Mouse (Mus musculus): ENCODE results near the gene Tstd2.

The Tstd2 gene

GRCm38 (mm10) chr4:46080261-46080660 is 58.2 kb downstream of the Tstd2 start:
- no peak for DNase-seq

GRCm38 (mm10) chr4:46076892-46077291 is 61.6 kb downstream of the Tstd2 start:
- no peak for DNase-seq

- no peak for DNase-seq
Measured at GRCm38 (mm10) chr4:46075664-46076063, 62.8 kb downstream of the Tstd2 start.

- peak; percentile 35 for DNase-seq
Measured at GRCm38 (mm10) chr4:46073736-46074135, 64.8 kb downstream of the Tstd2 start.

GRCm38 (mm10) chr4:46072631-46073030 is 65.9 kb downstream of the Tstd2 start:
- DNase-seq, result no peak

- DNase-seq, result no peak
Measured at GRCm38 (mm10) chr4:46069851-46070482, 68.5 kb downstream of the Tstd2 start.

GRCm38 (mm10) chr4:46068573-46068972 is 69.9 kb downstream of the Tstd2 start:
- DNase-seq, result peak; percentile 61

GRCm38 (mm10) chr4:46068060-46068459 is 70.4 kb downstream of the Tstd2 start:
- no peak for DNase-seq

GRCm38 (mm10) chr4:46065695-46066340 is 72.7 kb downstream of the Tstd2 start:
- DNase-seq, result no peak

- no peak for DNase-seq
Measured at GRCm38 (mm10) chr4:46064961-46065360, 73.5 kb downstream of the Tstd2 start.
